Mouse (Mus musculus) A20 (cell line): ENCODE measurements at regions not wholly inside any gene's neighbourhood (a gene's known extent, or its start where the extent isn't known, plus 50 kb on each side); places are given as distances from the start of the nearest gene placed in this dataset.
A peak's percentile ranks its signal among the peaks of the same experiment; 100 is the strongest.
"Not testable (repeated sequence)": the region's sequence is repeated elsewhere in the genome, so short reads cannot be mapped to it uniquely, and the experiment has no call there.

Experiments
- DNase-seq: peaks from one replicate; pipeline ENCODE4 v3.0.0-alpha.2; 2011; ENCODE audit warnings: low read depth, low spot score

GRCm38 (mm10) chr5:25639187-25639586, 66.4 kb downstream of the Xrcc2 start:
- no peak for DNase-seq

- no peak for DNase-seq
These were observed 67.5 kb downstream of the Xrcc2 start for GRCm38 (mm10) chr5:25638097-25638496.

- DNase-seq = peak; percentile 24
These were observed 72.6 kb downstream of the Xrcc2 start for GRCm38 (mm10) chr5:25632861-25633535.

GRCm38 (mm10) chr5:25629731-25630130, 75.9 kb downstream of the Xrcc2 start:
- DNase-seq = no peak

- DNase-seq = no peak
These were observed 77.1 kb downstream of the Xrcc2 start for GRCm38 (mm10) chr5:25628504-25628903.

- no peak for DNase-seq
These were observed 78.5 kb downstream of the Xrcc2 start for GRCm38 (mm10) chr5:25627086-25627485.

GRCm38 (mm10) chr5:25624029-25624428, 81.6 kb downstream of the Xrcc2 start:
- DNase-seq = no peak

- DNase-seq = no peak
These were observed 85.8 kb downstream of the Xrcc2 start for GRCm38 (mm10) chr5:25619872-25620271.

GRCm38 (mm10) chr5:25619337-25619736, 86.3 kb downstream of the Xrcc2 start:
- not testable (repeated sequence) for DNase-seq

GRCm38 (mm10) chr5:25614659-25615061, 91.0 kb downstream of the Xrcc2 start:
- DNase-seq = no peak

- DNase-seq = no peak
These were observed 91.6 kb downstream of the Xrcc2 start for GRCm38 (mm10) chr5:25613844-25614658.

GRCm38 (mm10) chr5:25612036-25612705, 93.5 kb downstream of the Xrcc2 start:
- no peak for DNase-seq

GRCm38 (mm10) chr5:25609911-25610310, 94.0 kb downstream of the Cct8l1 start:
- no peak for DNase-seq

GRCm38 (mm10) chr5:25602123-25602522, 86.3 kb downstream of the Cct8l1 start:
- DNase-seq = no peak

GRCm38 (mm10) chr5:25599363-25599762, 83.5 kb downstream of the Cct8l1 start:
- DNase-seq = no peak

GRCm38 (mm10) chr5:25597786-25598185, 81.9 kb downstream of the Cct8l1 start:
- peak; percentile 18 for DNase-seq

GRCm38 (mm10) chr5:25591709-25592108, 75.8 kb downstream of the Cct8l1 start:
- DNase-seq = peak; percentile 17
